Mouse (Mus musculus) liver, embryonic 16.5 days (tissue): ENCODE measurements around the gene Ints1. TPM values are rescaled to one million over a fixed set of nuclear protein-coding genes. Genes with fewer than 3 reads are reported as not detected.
A peak's percentile ranks its signal among the peaks of the same experiment; 100 is the strongest.

Experiments used
- ATAC-seq: fragments of 200-750 bp; cut with Nextera tagmentation; 2 replicates; pipeline ENCODE4 v1.8.0; 2017; ENCODE audit warnings: low read depth, mild to moderate bottlenecking, moderate number of reproducible peaks, moderate library complexity
- H3K27ac ChIP-seq: fragments of 300-500 bp; sonication (generic); 2 replicates; pipeline ENCODE4 v1.5.1; 2014; ENCODE audit warnings: mild to moderate bottlenecking, low read length
- H3K27me3 ChIP-seq: fragments of 300-500 bp; sonication (generic); 2 replicates; pipeline ENCODE4 v1.6.1; 2014; ENCODE audit warnings: low read depth, low read length, mixed read lengths; ENCODE audit not compliant: control insufficient read depth, insufficient read depth
- H3K36me3 ChIP-seq: fragments of 300-500 bp; sonication (generic); 2 replicates; pipeline ENCODE4 v1.6.1; 2014; ENCODE audit warnings: mild to moderate bottlenecking; ENCODE audit not compliant: control insufficient read depth, insufficient read depth
- H3K4me1 ChIP-seq: fragments of 300-500 bp; sonication (generic); 2 replicates; pipeline ENCODE4 v1.6.1; 2014; ENCODE audit warnings: low read depth, low read length, mixed read lengths; ENCODE audit not compliant: control insufficient read depth
- H3K4me2 ChIP-seq: fragments of 300-500 bp; sonication (generic); 2 replicates; pipeline ENCODE4 v1.6.1; 2014; ENCODE audit warnings: low read depth, low read length, mixed read lengths
- H3K4me3 ChIP-seq: fragments of 300-500 bp; sonication (generic); 2 replicates; pipeline ENCODE4 v1.5.1; 2014; ENCODE audit warnings: low read depth, mild to moderate bottlenecking, low read length
- H3K9ac ChIP-seq: fragments of 300-500 bp; sonication (generic); 2 replicates; pipeline ENCODE4 v1.6.1; 2014; ENCODE audit warnings: low read depth, low read length
- H3K9me3 ChIP-seq: fragments of 300-500 bp; sonication (generic); replicated peaks from 2 replicates; pipeline ENCODE4 v1.6.1; 2016; ENCODE audit warnings: low read length; ENCODE audit not compliant: control insufficient read depth
- WGBS: fragments of 180-500 bp; shearing (Covaris S2); extraction: QIAGEN DNeasy Blood & Tissue Kit; methylation state at CpG from one replicate; pipeline ENCODE4 v1.1.7; 2014; ENCODE audit not compliant: insufficient replicate concordance; 5-methylcytosine and 5-hydroxymethylcytosine counted together
- polyA plus RNA-seq: library from polyadenylated mRNA; unstranded; fragments of >200 nt; fragmentation: Nextera tagmentation; extraction: Ambion mirVana; gene quantifications from 2 replicates; pipeline ENCODE4 v1.2.1, GENCODE M21; 2015

Ints1 gene
- polyA plus RNA-seq, 1 experiment from 2014 or later = 11.2 TPM

- no peak for ATAC-seq
- Histone ChIP-seq H3K4me1 (peaks cover 20% of the 10 kb centered on the region), H3K27ac (peak overlapping the region; percentile 35), H3K4me2 (no peak overlapping the region), H3K27me3 (no peaks in the 10 kb centered on the region), H3K9ac (no peak overlapping the region; the same call in none of the 2 replicates), H3K4me3 (no peak overlapping the region), H3K9me3 (no peaks in the 10 kb centered on the region), H3K36me3 (peaks cover 3% of the 10 kb centered on the region)
- 64% methylated on average over 9 of the region's 9 CpGs for WGBS
Observed at GRCm38 (mm10) chr5:139723113-139723512, 52.4 kb downstream of the Ints1 start.

GRCm38 (mm10) chr5:139722709-139723108 lies 52.8 kb downstream of the Ints1 start:
- Histone ChIP-seq H3K9me3 (no peaks in the 10 kb centered on the region), H3K27ac (peak overlapping the region; percentile 21; the same call in 1 of the 2 replicates), H3K4me1 (peaks cover 20% of the 10 kb centered on the region), H3K4me2 (no peak overlapping the region), H3K27me3 (no peaks in the 10 kb centered on the region), H3K36me3 (peaks cover 3% of the 10 kb centered on the region), H3K9ac (no peak overlapping the region; the same call in 1 of the 2 replicates), H3K4me3 (no peak overlapping the region)
- ATAC-seq = 0 out of 2 replicates have a peak, but pooled peaks have one; percentile 25
- WGBS = 37% methylated on average over 6 of the region's 6 CpGs

GRCm38 (mm10) chr5:139718949-139719348 lies 56.5 kb downstream of the Ints1 start:
- no peak for ATAC-seq
- Histone ChIP-seq H3K9ac (no peak overlapping the region), H3K36me3 (peaks cover 22% of the 10 kb centered on the region), H3K27me3 (no peaks in the 10 kb centered on the region), H3K4me1 (peaks cover 12% of the 10 kb centered on the region), H3K9me3 (no peaks in the 10 kb centered on the region), H3K27ac (peak overlapping the region; percentile 24; the same call in 1 of the 2 replicates), H3K4me2 (no peak overlapping the region), H3K4me3 (no peak overlapping the region)
- 75% methylated on average over 7 of the region's 7 CpGs for WGBS

- H3K36me3 ChIP-seq = peaks cover 22% of the 10 kb centered on the region
- H3K27ac ChIP-seq = no peak overlapping the region
- H3K9me3 ChIP-seq = no peaks in the 10 kb centered on the region
- 81% methylated on average over 6 of the region's 6 CpGs for WGBS
- no peak overlapping the region for H3K4me2 ChIP-seq
- H3K27me3 ChIP-seq = no peaks in the 10 kb centered on the region
- no peak for ATAC-seq
- H3K4me1 ChIP-seq = peaks cover 11% of the 10 kb centered on the region
- H3K9ac ChIP-seq = no peak overlapping the region
- H3K4me3 ChIP-seq = no peak overlapping the region
Observed at GRCm38 (mm10) chr5:139718540-139718939, 56.9 kb downstream of the Ints1 start.

GRCm38 (mm10) chr5:139717723-139718122 lies 57.8 kb downstream of the Ints1 start:
- ATAC-seq = peak; percentile 33
- Histone ChIP-seq H3K27me3 (no peaks in the 10 kb centered on the region), H3K9ac (no peak overlapping the region), H3K36me3 (peaks cover 22% of the 10 kb centered on the region), H3K4me1 (peaks cover 3% of the 10 kb centered on the region), H3K4me2 (no peak overlapping the region), H3K4me3 (no peak overlapping the region), H3K9me3 (no peaks in the 10 kb centered on the region), H3K27ac (no peak overlapping the region)
- WGBS = 98% methylated on average over 2 of the region's 2 CpGs

- peaks cover 43% of the 10 kb centered on the region for H3K36me3 ChIP-seq
- no peaks in the 10 kb centered on the region for H3K9me3 ChIP-seq
- no peak overlapping the region for H3K9ac ChIP-seq
- H3K27ac ChIP-seq = no peak overlapping the region
- H3K4me2 ChIP-seq = no peak overlapping the region
- no peak for ATAC-seq
- no peaks in the 10 kb centered on the region; the same call in 1 of the 2 replicates for H3K4me1 ChIP-seq
- H3K27me3 ChIP-seq = no peaks in the 10 kb centered on the region
- no peak overlapping the region for H3K4me3 ChIP-seq
- WGBS = 90% methylated on average over 10 of the region's 10 CpGs
Observed at GRCm38 (mm10) chr5:139706496-139706895, 69.0 kb downstream of the Ints1 start.

- ATAC-seq = peak; percentile 37; the same call in 1 of the 2 replicates
- no peak overlapping the region for H3K4me3 ChIP-seq
- H3K4me2 ChIP-seq = no peak overlapping the region
- no peaks in the 10 kb centered on the region for H3K27me3 ChIP-seq
- H3K9ac ChIP-seq = no peak overlapping the region
- no peak overlapping the region for H3K27ac ChIP-seq
- H3K9me3 ChIP-seq = no peaks in the 10 kb centered on the region
- no peaks in the 10 kb centered on the region; the same call in 1 of the 2 replicates for H3K4me1 ChIP-seq
- WGBS = 31% methylated on average over 2 of the region's 2 CpGs
- peaks cover 15% of the 10 kb centered on the region for H3K36me3 ChIP-seq
Observed at GRCm38 (mm10) chr5:139702905-139703304, 72.6 kb downstream of the Ints1 start.

GRCm38 (mm10) chr5:139702236-139702635 lies 73.2 kb downstream of the Ints1 start:
- Histone ChIP-seq H3K9me3 (no peaks in the 10 kb centered on the region), H3K4me3 (no peak overlapping the region), H3K27ac (no peak overlapping the region), H3K36me3 (peaks cover 12% of the 10 kb centered on the region), H3K4me1 (no peaks in the 10 kb centered on the region; the same call in 1 of the 2 replicates), H3K9ac (no peak overlapping the region), H3K27me3 (no peaks in the 10 kb centered on the region), H3K4me2 (no peak overlapping the region)
- ATAC-seq = peak; percentile 70
- WGBS = 8% methylated on average over 10 of the region's 10 CpGs
